Mouse (Mus musculus): ENCODE data around the gene Prdm10. TPM values are rescaled to one million over a fixed set of nuclear protein-coding genes. Genes with fewer than 3 reads are reported as not detected.
A peak's percentile ranks its signal among the peaks of the same experiment; 100 is the strongest.

Prdm10 gene
- polyA plus RNA-seq, 1 experiment from 2014 or later = 9.9 TPM

GRCm38 (mm10) chr9:31247447-31248220 is 32.7 kb upstream of the Prdm10 start:
- Histone ChIP-seq H3K27me3 (replicated peaks) (no peaks in the 10 kb centered on the region), H3K4me1 (no peaks in the 10 kb centered on the region), H3K4me2 (no peak overlapping the region), H3K36me3 (replicated peaks) (no peaks in the 10 kb centered on the region), H3K9ac (no peak overlapping the region), H3K9me3 (no peaks in the 10 kb centered on the region), H3K27ac (no peak overlapping the region), H3K4me3 (no peak overlapping the region)
- WGBS = 83% methylated on average over 8 of the region's 8 CpGs
- ATAC-seq (replicated peaks) = no peak

DNA sequence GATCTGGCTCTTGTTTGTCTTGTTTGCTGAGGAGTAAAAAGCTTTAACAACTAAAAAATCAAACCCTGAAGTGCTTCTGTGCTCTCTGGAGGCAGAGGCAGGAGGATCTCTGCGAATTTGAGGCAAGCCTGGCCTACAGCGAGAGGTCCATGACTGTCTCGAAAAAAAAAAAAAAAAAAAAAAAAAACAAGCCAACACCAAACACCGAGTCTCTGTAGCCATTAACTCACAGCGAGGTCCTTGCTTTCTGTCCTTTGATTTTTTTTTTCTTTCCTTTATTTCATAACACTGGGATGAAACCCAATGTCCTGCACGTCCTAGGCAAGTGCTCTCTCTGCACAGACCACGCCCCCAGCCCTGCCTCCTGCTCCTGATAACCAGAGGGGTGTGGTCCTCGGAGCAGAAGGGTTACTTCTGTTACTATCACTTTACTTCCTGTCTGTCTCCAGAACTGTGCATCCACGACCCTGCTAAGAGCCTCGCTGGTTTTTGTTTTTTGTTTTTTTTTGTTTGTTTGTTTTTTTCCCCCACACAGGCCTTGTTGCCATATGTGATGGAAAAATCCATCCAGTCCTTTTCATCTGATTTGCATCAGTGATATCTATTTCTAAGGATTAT is 28.0 kb upstream of the Prdm10 start:
- no peak for ATAC-seq (replicated peaks)
- WGBS = 82% methylated on average over 10 of the region's 10 CpGs

DNA sequence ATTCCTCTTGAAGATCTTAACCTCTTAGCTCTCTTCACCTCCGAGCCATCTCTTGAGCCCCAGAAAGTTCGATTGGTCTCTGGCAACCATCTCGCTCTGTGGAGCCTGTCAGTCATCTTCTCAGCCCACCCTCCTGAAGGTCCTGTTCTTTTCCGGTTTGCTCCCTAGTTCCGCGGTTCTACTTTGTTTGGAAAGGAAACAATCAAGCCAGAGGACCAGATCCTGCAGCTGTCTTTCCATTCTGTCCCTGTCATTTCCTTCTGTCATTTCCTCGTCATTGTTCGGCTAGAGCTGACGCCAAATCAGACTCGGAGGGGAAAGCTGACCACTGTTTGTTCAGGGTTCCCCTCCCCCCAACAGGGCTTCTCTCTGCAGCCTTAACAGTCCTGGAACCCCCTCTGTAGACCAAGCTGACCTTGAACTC is 27.0 kb upstream of the Prdm10 start:
- Histone ChIP-seq H3K27ac (no peak overlapping the region), H3K9me3 (no peaks in the 10 kb centered on the region), H3K4me1 (no peaks in the 10 kb centered on the region), H3K9ac (no peak overlapping the region), H3K4me2 (no peak overlapping the region), H3K4me3 (no peak overlapping the region), H3K36me3 (replicated peaks) (no peaks in the 10 kb centered on the region), H3K27me3 (replicated peaks) (no peaks in the 10 kb centered on the region)
- ATAC-seq (replicated peaks) = no peak
- WGBS = 66% methylated on average over 10 of the region's 10 CpGs

More for the DNA sequence above, 28.0 kb upstream of the Prdm10 start:
- H3K4me3 ChIP-seq = no peak overlapping the region
- no peaks in the 10 kb centered on the region for H3K9me3 ChIP-seq
- no peaks in the 10 kb centered on the region for H3K4me1 ChIP-seq
- no peak overlapping the region for H3K4me2 ChIP-seq
- H3K36me3 ChIP-seq (replicated peaks) = no peaks in the 10 kb centered on the region
- no peak overlapping the region for H3K27ac ChIP-seq
- H3K27me3 ChIP-seq (replicated peaks) = no peaks in the 10 kb centered on the region
- no peak overlapping the region for H3K9ac ChIP-seq

GRCm38 (mm10) chr9:31253866-31254696 is 26.3 kb upstream of the Prdm10 start:
- no peak overlapping the region for H3K4me2 ChIP-seq
- WGBS = 77% methylated on average over 11 of the region's 11 CpGs
- H3K4me1 ChIP-seq = no peaks in the 10 kb centered on the region
- H3K36me3 ChIP-seq (replicated peaks) = no peaks in the 10 kb centered on the region
- H3K27me3 ChIP-seq (replicated peaks) = no peaks in the 10 kb centered on the region
- H3K9ac ChIP-seq = no peak overlapping the region
- H3K9me3 ChIP-seq = no peaks in the 10 kb centered on the region
- no peak overlapping the region for H3K4me3 ChIP-seq
- no peak for ATAC-seq (replicated peaks)
- H3K27ac ChIP-seq = no peak overlapping the region

- WGBS = 94% methylated on average over 7 of the region's 7 CpGs
- Histone ChIP-seq H3K9me3 (no peaks in the 10 kb centered on the region), H3K4me1 (no peaks in the 10 kb centered on the region), H3K9ac (no peak overlapping the region), H3K4me2 (no peak overlapping the region), H3K27me3 (replicated peaks) (no peaks in the 10 kb centered on the region), H3K36me3 (replicated peaks) (no peaks in the 10 kb centered on the region), H3K27ac (no peak overlapping the region), H3K4me3 (no peak overlapping the region)
- ATAC-seq (replicated peaks) = no peak
Observed at GRCm38 (mm10) chr9:31254697-31255004, 25.7 kb upstream of the Prdm10 start.

DNA sequence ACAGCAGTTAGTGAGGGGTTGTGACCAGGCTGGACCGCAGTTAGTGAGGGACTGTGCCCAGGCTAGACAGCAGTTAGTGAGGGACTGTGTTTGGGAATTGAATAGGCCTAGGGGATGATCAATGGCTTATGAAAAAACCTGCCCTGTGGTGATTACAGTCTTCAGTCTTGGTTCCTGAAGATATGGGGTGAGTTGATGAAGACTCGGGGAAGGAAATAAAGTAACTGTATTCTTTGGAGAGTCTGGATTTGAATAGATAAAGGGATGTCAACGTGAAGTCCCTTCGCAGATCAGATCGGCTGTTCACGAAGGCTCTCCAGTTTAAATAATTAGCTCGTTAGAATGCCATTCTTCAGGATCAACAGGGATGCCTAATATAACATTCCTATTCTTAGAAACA is 24.4 kb upstream of the Prdm10 start:
- Histone ChIP-seq H3K27ac (no peak overlapping the region), H3K27me3 (replicated peaks) (no peaks in the 10 kb centered on the region), H3K4me2 (no peak overlapping the region), H3K36me3 (replicated peaks) (no peaks in the 10 kb centered on the region), H3K4me3 (no peak overlapping the region), H3K9ac (no peak overlapping the region), H3K9me3 (no peaks in the 10 kb centered on the region), H3K4me1 (no peaks in the 10 kb centered on the region)
- no peak for ATAC-seq (replicated peaks)
- 73% methylated on average over 7 of the region's 7 CpGs for WGBS

GRCm38 (mm10) chr9:31258237-31258636 is 22.1 kb upstream of the Prdm10 start:
- Histone ChIP-seq H3K27me3 (replicated peaks) (no peaks in the 10 kb centered on the region), H3K27ac (no peak overlapping the region), H3K9me3 (no peaks in the 10 kb centered on the region), H3K4me1 (no peaks in the 10 kb centered on the region), H3K9ac (no peak overlapping the region), H3K4me2 (no peak overlapping the region), H3K36me3 (replicated peaks) (no peaks in the 10 kb centered on the region), H3K4me3 (no peak overlapping the region)
- no peak for ATAC-seq (replicated peaks)
- WGBS = 83% methylated on average over 3 of the region's 3 CpGs

DNA sequence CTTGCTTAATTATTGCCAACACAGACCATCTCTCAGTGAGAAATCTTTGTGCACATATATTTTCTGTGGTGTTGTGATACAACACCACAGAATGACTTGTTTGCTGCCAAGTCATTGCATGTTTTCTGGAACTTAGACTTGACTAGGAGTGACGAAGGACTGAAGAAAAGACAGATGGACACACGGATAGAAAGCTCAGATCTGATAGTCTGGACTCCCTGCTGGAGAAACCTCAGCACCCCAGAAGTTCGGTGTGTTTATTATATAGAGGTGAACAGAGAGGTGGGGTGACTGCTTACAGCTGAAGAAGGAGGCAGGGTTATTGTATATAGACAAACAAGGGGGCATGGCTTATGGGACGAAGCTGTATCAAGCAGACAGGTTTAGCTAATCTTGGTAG is 20.1 kb upstream of the Prdm10 start:
- Histone ChIP-seq H3K4me3 (no peak overlapping the region), H3K27me3 (replicated peaks) (no peaks in the 10 kb centered on the region), H3K4me2 (no peak overlapping the region), H3K9me3 (no peaks in the 10 kb centered on the region), H3K27ac (no peak overlapping the region), H3K36me3 (replicated peaks) (no peaks in the 10 kb centered on the region), H3K4me1 (no peaks in the 10 kb centered on the region), H3K9ac (no peak overlapping the region)
- no peak for ATAC-seq (replicated peaks)
- 75% methylated on average over 4 of the region's 4 CpGs for WGBS

DNA sequence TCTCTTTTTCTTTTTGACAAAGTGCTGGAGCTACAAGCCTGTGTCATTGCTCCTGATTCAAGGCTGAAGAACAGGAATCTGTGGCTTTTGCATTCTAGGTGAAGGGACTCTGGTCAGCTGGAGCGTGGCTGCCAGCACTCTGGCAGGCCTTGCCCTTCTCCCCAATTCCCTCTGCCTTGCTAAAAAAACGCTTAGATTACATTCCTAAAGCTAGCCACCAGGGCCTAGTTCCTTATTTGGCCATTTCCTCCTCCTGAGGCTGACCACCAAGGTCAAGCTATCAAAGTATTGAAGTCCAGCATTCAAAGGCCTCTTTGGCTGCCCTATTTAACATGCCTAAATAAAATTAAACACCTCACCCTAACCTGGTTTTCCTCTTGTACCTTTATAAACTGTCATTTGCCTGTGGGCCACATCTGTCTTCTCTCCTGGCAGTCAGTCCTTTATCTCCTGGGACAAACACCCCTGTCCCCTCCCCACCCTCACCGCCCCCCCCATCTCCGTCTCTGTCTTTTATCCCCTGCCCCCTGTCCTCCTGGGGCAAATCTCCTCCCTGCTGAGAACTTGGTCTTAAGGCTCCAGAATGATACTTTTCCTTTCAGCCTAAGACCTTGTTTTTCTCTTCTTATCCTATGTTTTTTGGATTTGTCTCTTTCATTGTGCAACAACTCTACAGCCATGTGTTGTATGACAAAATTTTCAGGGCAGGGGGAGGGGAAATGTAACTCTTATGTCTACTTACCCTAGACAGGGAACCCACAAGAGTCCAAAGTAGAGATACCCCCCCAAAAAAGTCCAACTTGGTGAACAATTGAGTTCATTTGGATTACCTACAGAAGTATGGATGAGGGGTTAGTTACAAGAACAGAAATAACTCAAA is 17.9 kb upstream of the Prdm10 start:
- H3K4me3 ChIP-seq = no peak overlapping the region
- H3K27me3 ChIP-seq (replicated peaks) = no peaks in the 10 kb centered on the region
- no peak for ATAC-seq (replicated peaks)
- no peak overlapping the region for H3K27ac ChIP-seq
- H3K4me2 ChIP-seq = no peak overlapping the region
- no peaks in the 10 kb centered on the region for H3K9me3 ChIP-seq
- no peak overlapping the region for H3K9ac ChIP-seq
- 41% methylated on average over 4 of the region's 4 CpGs for WGBS
- no peaks in the 10 kb centered on the region for H3K36me3 ChIP-seq (replicated peaks)
- H3K4me1 ChIP-seq = no peaks in the 10 kb centered on the region

GRCm38 (mm10) chr9:31266013-31266659 is 14.2 kb upstream of the Prdm10 start:
- ATAC-seq (replicated peaks) = no peak
- no peak overlapping the region for H3K9ac ChIP-seq
- 0 out of 2 replicates have a peak overlapping the region, but pooled peaks have one; percentile 13 for H3K27ac ChIP-seq
- H3K36me3 ChIP-seq (replicated peaks) = no peaks in the 10 kb centered on the region
- no peak overlapping the region for H3K4me3 ChIP-seq
- no peaks in the 10 kb centered on the region for H3K9me3 ChIP-seq
- H3K4me1 ChIP-seq = no peaks in the 10 kb centered on the region
- no peak overlapping the region for H3K4me2 ChIP-seq
- 0 out of 2 replicates have a peak, but pooled peaks cover 2% of the 10 kb centered on the region for H3K27me3 ChIP-seq (replicated peaks)
- WGBS = 61% methylated on average over 5 of the region's 5 CpGs

DNA sequence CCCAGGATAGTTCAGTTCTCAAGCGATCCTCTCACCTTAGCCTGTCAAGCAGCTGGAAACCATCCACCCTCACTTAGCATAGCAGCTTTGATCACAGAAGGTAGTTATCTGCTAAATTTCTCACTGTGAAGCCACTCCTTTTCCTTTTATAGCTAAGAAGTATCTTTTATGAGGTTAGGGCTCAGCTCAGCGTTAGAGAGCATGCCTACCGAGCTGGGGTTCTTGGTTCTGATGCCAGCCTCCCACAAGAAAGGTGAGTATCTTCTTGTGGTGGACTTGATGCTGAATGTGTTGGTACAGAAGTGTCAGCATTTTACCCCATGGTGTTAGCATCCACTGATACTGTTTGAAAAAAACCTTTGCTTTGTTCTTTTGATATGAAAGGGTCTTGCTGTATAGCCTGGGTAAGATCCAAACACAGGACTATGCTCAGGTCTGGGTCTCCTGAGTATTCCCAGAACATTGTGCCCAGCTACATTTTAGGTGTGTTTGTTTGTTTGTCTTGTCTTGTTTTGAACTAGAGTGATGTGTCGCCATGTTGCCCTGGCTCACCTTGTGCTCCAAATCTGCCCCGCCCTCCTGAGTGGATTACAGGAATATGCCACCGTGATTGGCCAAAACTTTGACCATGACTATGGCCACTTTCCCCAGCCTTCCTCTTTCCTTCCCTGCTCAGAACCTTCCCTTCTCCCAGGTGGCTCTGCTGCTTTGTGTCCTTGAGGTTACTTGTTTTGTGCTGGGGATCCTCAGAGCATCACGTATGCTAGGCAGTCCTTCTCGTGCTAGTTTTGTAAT is 8.9 kb upstream of the Prdm10 start:
- no peak for ATAC-seq (replicated peaks)
- 88% methylated on average over 8 of the region's 8 CpGs for WGBS
- Histone ChIP-seq H3K4me2 (no peak overlapping the region), H3K9me3 (no peaks in the 10 kb centered on the region), H3K27me3 (replicated peaks) (0 out of 2 replicates have a peak, but pooled peaks cover 2% of the 10 kb centered on the region), H3K4me3 (no peak overlapping the region), H3K9ac (no peak overlapping the region), H3K27ac (no peak overlapping the region), H3K4me1 (no peaks in the 10 kb centered on the region), H3K36me3 (replicated peaks) (no peaks in the 10 kb centered on the region)
